Mouse (Mus musculus): ENCODE results near the gene Fancm.

DNA sequence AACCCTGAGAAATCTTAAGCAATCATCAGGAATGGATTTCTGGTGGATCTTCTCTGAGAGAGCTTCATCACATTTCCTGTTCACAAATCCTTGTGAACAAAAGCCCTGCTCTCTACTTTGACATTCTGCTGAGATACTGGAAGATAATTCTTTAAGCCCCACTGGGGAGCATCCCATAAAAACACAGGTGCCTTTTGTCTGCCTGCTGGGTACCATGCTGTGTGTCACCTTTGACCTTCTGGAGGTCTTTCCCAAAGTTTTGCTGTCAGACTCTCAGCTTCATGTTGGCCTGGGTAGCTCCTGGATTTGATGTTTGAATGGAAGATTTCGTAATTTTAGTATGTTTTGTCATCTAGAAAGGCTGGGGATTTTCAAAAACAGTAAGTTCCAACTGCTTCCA, 33.3 kb downstream of the Fancm start:
- TF ChIP-seq CTCF (IDR thresholded peaks at IDR 0.05; ENCODE audit: control insufficient read depth, insufficient read depth, insufficient read length) (no peak), MAX (IDR thresholded peaks at IDR 0.05) (no peak)
